Mouse (Mus musculus) thymus, postnatal 14 days (tissue): ENCODE measurements around the gene Kcnk4.
A peak's percentile ranks its signal among the peaks of the same experiment; 100 is the strongest.
"Not testable (repeated sequence)": the region's sequence is repeated elsewhere in the genome, so short reads cannot be mapped to it uniquely, and the experiment has no call there.

Experiments used
- DNase-seq: peaks from one replicate; pipeline ENCODE4 v3.0.0; 2021

Gene Kcnk4

GRCm38 (mm10) chr19:6913991-6914390 lies 20.3 kb downstream of the Kcnk4 start:
- no peak for DNase-seq

- DNase-seq, result no peak
Observed at GRCm38 (mm10) chr19:6913036-6913435, 21.3 kb downstream of the Kcnk4 start.

GRCm38 (mm10) chr19:6912205-6912970 lies 21.9 kb downstream of the Kcnk4 start:
- DNase-seq, result no peak

- DNase-seq, result no peak
Observed at GRCm38 (mm10) chr19:6911101-6912074, 22.9 kb downstream of the Kcnk4 start.

- peak; percentile 66 for DNase-seq
Observed at GRCm38 (mm10) chr19:6910306-6910705, 24.0 kb downstream of the Kcnk4 start.

- peak; percentile 93 for DNase-seq
Observed at GRCm38 (mm10) chr19:6909507-6910289, 24.6 kb downstream of the Kcnk4 start, which contains the start of the genes Trmt112 and Prdx5. Gene Trmt112 (plus strand): TSS chr19:6909698. Gene Prdx5 (minus strand): TSS chr19:6910106.

- no peak for DNase-seq
Observed at GRCm38 (mm10) chr19:6909021-6909420, 25.3 kb downstream of the Kcnk4 start.

GRCm38 (mm10) chr19:6907811-6908540 lies 26.3 kb downstream of the Kcnk4 start:
- no peak for DNase-seq

- no peak for DNase-seq
Observed at GRCm38 (mm10) chr19:6907094-6907493, 27.2 kb downstream of the Kcnk4 start.

GRCm38 (mm10) chr19:6906199-6906598 lies 28.1 kb downstream of the Kcnk4 start:
- no peak for DNase-seq

GRCm38 (mm10) chr19:6905498-6906159 lies 28.7 kb downstream of the Kcnk4 start:
- DNase-seq, result no peak

GRCm38 (mm10) chr19:6904846-6905245 lies 29.5 kb downstream of the Kcnk4 start:
- no peak for DNase-seq

- no peak for DNase-seq
Observed at GRCm38 (mm10) chr19:6903031-6903430, 31.3 kb downstream of the Kcnk4 start.

- DNase-seq, result no peak
Observed at GRCm38 (mm10) chr19:6899641-6900040, 34.7 kb downstream of the Kcnk4 start.

- DNase-seq, result not testable (repeated sequence)
Observed at GRCm38 (mm10) chr19:6895608-6896305, 38.6 kb downstream of the Kcnk4 start.

- no peak for DNase-seq
Observed at GRCm38 (mm10) chr19:6893731-6894451, 40.4 kb downstream of the Kcnk4 start.

- no peak for DNase-seq
Observed at GRCm38 (mm10) chr19:6892512-6892911, 41.8 kb downstream of the Kcnk4 start.

GRCm38 (mm10) chr19:6877965-6878364 lies 56.4 kb downstream of the Kcnk4 start:
- no peak for DNase-seq

GRCm38 (mm10) chr19:6876799-6877198 lies 57.5 kb downstream of the Kcnk4 start:
- no peak for DNase-seq

GRCm38 (mm10) chr19:6875834-6876233 lies 58.5 kb downstream of the Kcnk4 start:
- DNase-seq, result no peak
